Mouse (Mus musculus) frontal cortex, postnatal 14 days (tissue): ENCODE measurements around the gene Erg.

ENCODE experiments used
- DNase-seq, 2 experiments: peaks; one replicate each; pipeline ENCODE4 v3.0.0; 2022; ENCODE audit warnings: low spot score in 2 of 2

The Erg gene

GRCm38 (mm10) chr16:95586311-95586602, at the start of gene Erg:
Gene Erg, minus strand, starts transcription at chr16:95586593.
- no peak for DNase-seq

GRCm38 (mm10) chr16:95631816-95632215, 45.4 kb upstream of the Erg start:
- DNase-seq = no peak

GRCm38 (mm10) chr16:95623876-95624770, 37.7 kb upstream of the Erg start:
- DNase-seq = no peak

- DNase-seq = no peak
Measured at GRCm38 (mm10) chr16:95623056-95623455, 36.7 kb upstream of the Erg start.

GRCm38 (mm10) chr16:95619859-95620325, 33.5 kb upstream of the Erg start:
- no peak for DNase-seq

- no peak for DNase-seq
Measured at GRCm38 (mm10) chr16:95618206-95618605, 31.8 kb upstream of the Erg start.

- no peak for DNase-seq
Measured at GRCm38 (mm10) chr16:95617720-95618119, 31.3 kb upstream of the Erg start.

- no peak for DNase-seq
Measured at GRCm38 (mm10) chr16:95615579-95615978, 29.2 kb upstream of the Erg start.

GRCm38 (mm10) chr16:95614482-95614881, 28.1 kb upstream of the Erg start:
- no peak for DNase-seq

GRCm38 (mm10) chr16:95611982-95612746, 25.8 kb upstream of the Erg start:
- DNase-seq = no peak

GRCm38 (mm10) chr16:95608624-95609023, 22.2 kb upstream of the Erg start:
- DNase-seq = no peak

- DNase-seq = peak; percentile 21 to 55
Measured at GRCm38 (mm10) chr16:95605304-95605703, 18.9 kb upstream of the Erg start.

GRCm38 (mm10) chr16:95602504-95602903, 16.1 kb upstream of the Erg start:
- DNase-seq = no peak

- DNase-seq = no peak
Measured at GRCm38 (mm10) chr16:95601807-95602206, 15.4 kb upstream of the Erg start.

GRCm38 (mm10) chr16:95601219-95601580, 14.8 kb upstream of the Erg start:
- no peak for DNase-seq

GRCm38 (mm10) chr16:95600572-95601218, 14.3 kb upstream of the Erg start:
- DNase-seq = no peak

GRCm38 (mm10) chr16:95598930-95599329, 12.5 kb upstream of the Erg start:
- DNase-seq = no peak

GRCm38 (mm10) chr16:95597578-95597951, 11.2 kb upstream of the Erg start:
- DNase-seq = no peak

- DNase-seq = no peak
Measured at GRCm38 (mm10) chr16:95596884-95597577, 10.6 kb upstream of the Erg start.

GRCm38 (mm10) chr16:95588849-95589248, 2.5 kb upstream of the Erg start:
- no peak for DNase-seq

- DNase-seq = no peak
Measured at GRCm38 (mm10) chr16:95586726-95587125, 333 bp upstream of the Erg start.
